Mouse (Mus musculus) kidney, embryonic 15.5 days (tissue): ENCODE data around the gene Cd63. TPM values are rescaled to one million over a fixed set of nuclear protein-coding genes. Genes with fewer than 3 reads are reported as not detected.
A peak's percentile ranks its signal among the peaks of the same experiment; 100 is the strongest.

ENCODE experiments used
- ATAC-seq: fragments of 200-750 bp; cut with Nextera tagmentation; replicated peaks from 2 replicates; pipeline ENCODE4 v1.8.0; 2017; ENCODE audit warnings: moderate TSS enrichment; ENCODE audit not compliant: low FRiP score
- H3K27ac ChIP-seq: fragments of 300-500 bp; sonication (generic); 2 replicates; pipeline ENCODE4 v1.5.1; 2015; ENCODE audit warnings: mild to moderate bottlenecking, inconsistent platforms
- H3K27me3 ChIP-seq: fragments of 300-500 bp; sonication (generic); 2 replicates; pipeline ENCODE4 v1.6.1; 2015; ENCODE audit warnings: inconsistent platforms
- H3K36me3 ChIP-seq: fragments of 300-500 bp; sonication (generic); 2 replicates; pipeline ENCODE4 v1.6.1; 2015; ENCODE audit warnings: inconsistent platforms
- H3K4me1 ChIP-seq: fragments of 300-500 bp; sonication (generic); 2 replicates; pipeline ENCODE4 v1.6.1; 2015; ENCODE audit warnings: inconsistent platforms
- H3K4me2 ChIP-seq: fragments of 300-500 bp; sonication (generic); 2 replicates; pipeline ENCODE4 v1.6.1; 2015; ENCODE audit warnings: moderate library complexity, mild to moderate bottlenecking, inconsistent platforms
- H3K4me3 ChIP-seq: fragments of 300-500 bp; sonication (generic); replicated peaks from 2 replicates; pipeline ENCODE4 v1.5.1; 2015; ENCODE audit warnings: mild to moderate bottlenecking, inconsistent platforms
- H3K9ac ChIP-seq: fragments of 300-500 bp; sonication (generic); 2 replicates; pipeline ENCODE4 v1.6.1; 2015; ENCODE audit warnings: mild to moderate bottlenecking, inconsistent platforms
- H3K9me3 ChIP-seq: fragments of 300-500 bp; sonication (generic); replicated peaks from 2 replicates; pipeline ENCODE4 v1.6.1; 2016; ENCODE audit warnings: inconsistent platforms
- WGBS: fragments of 180-500 bp; shearing (Covaris S2); methylation state at CpG from one replicate; pipeline ENCODE4 v1.1.7; 2015; ENCODE audit warnings: mixed read lengths; 5-methylcytosine and 5-hydroxymethylcytosine counted together
- polyA plus RNA-seq: library from polyadenylated mRNA; unstranded; fragments of >200 nt; fragmentation: Nextera tagmentation; extraction: Ambion mirVana; gene quantifications from 2 replicates; pipeline ENCODE4 v1.2.1, GENCODE M21; 2015

Cd63 gene
- 671 and 731 TPM in 2 replicates for polyA plus RNA-seq

GRCm38 (mm10) chr10:128900698-128901097, at the start of gene Cd63:
TSS of gene Cd63 (plus strand) at chr10:128900989.
- no peak for ATAC-seq
- Histone ChIP-seq H3K4me1 (peaks cover 8% of the 10 kb centered on the region), H3K27me3 (peaks cover 15% of the 10 kb centered on the region)

DNA sequence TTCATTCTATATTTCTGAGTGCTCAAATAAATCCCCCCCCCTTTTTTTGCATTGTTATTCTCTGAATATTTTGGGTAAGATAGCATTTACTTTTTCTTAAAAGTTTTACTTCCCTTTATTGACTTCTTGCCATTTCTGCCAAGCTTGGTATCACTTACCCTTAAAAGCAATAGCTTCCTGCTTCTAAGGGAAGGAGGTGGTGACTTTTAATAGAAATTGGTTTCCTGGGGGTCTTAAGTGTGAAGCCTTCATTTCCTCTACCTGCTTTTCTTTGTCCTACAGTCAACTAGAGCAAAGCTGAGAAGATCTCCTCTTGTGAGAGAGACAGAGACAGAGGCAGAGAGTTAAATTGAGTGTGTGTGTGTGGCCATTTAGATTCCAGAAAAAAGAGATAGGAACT, 39.6 kb upstream of the Cd63 start:
- Histone ChIP-seq H3K27ac (no peak overlapping the region), H3K4me2 (no peak overlapping the region), H3K4me1 (no peaks in the 10 kb centered on the region), H3K9me3 (no peaks in the 10 kb centered on the region), H3K4me3 (no peak overlapping the region), H3K9ac (no peak overlapping the region), H3K36me3 (peaks cover 64% of the 10 kb centered on the region), H3K27me3 (no peaks in the 10 kb centered on the region)
- ATAC-seq, result no peak

More at GRCm38 (mm10) chr10:128900698-128901097, at the start of gene Cd63:
- Histone ChIP-seq H3K9me3 (no peaks in the 10 kb centered on the region), H3K9ac (no peak within 1 kb of the TSS), H3K4me2 (no peak within 1 kb of the TSS), H3K4me3 (no peak within 1 kb of the TSS), H3K27ac (peak within 1 kb of the TSS; percentile 20; the same call in 1 of the 2 replicates), H3K36me3 (no peaks in the 10 kb centered on the region)
- 89% methylated on average over 3 of the region's 3 CpGs for WGBS

DNA sequence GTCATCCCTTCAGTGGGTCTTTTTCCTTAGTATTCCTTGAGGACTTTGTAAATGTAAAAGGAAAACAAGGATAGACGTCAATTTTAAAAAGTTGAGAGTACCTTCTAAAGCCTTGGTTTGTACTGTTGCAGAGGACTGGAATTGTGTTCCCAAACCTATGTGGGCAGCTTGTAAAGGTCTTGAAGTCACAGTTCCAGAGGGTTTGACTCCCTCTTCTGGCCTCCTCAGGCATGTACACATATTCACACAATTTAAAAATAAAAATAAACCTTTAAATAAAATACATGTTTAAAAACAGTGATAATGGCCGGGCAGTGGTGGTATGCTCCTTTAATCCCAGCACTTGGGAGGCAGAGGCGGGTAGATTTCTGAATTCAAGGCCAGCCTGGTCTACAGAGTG, 34.7 kb upstream of the Cd63 start:
- Histone ChIP-seq H3K27ac (no peak overlapping the region), H3K4me1 (no peaks in the 10 kb centered on the region), H3K9me3 (no peaks in the 10 kb centered on the region), H3K4me3 (no peak overlapping the region), H3K27me3 (no peaks in the 10 kb centered on the region), H3K36me3 (peaks cover 66% of the 10 kb centered on the region), H3K9ac (no peak overlapping the region), H3K4me2 (no peak overlapping the region)
- no peak for ATAC-seq
- 89% methylated on average over 3 of the region's 3 CpGs for WGBS

DNA sequence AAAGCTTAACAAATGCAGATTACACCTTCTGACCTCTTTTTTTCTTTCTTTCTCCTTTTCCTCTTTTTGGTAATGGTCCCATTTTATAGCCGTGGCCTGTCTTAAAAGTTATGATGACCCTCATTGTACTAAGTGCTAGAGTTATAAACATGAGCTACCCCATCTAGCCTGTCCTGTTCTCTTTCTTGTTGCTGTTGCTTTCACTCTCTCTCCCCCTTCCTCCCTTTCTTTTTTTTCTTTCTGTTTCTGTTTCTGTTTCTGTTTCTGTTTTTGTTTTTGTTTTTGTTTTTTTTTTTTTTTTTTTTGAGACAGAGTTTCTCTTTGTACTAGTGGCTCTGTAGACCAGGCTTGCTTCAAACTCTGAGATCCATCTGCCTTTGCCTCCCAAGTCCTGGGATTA, 34.3 kb upstream of the Cd63 start:
- no peak for ATAC-seq
- Histone ChIP-seq H3K4me1 (no peaks in the 10 kb centered on the region), H3K9me3 (no peaks in the 10 kb centered on the region), H3K4me2 (no peak overlapping the region), H3K9ac (no peak overlapping the region), H3K27ac (no peak overlapping the region), H3K4me3 (no peak overlapping the region), H3K27me3 (no peaks in the 10 kb centered on the region), H3K36me3 (peaks cover 68% of the 10 kb centered on the region)
- 91% methylated on average over 1 of the region's 1 CpGs for WGBS

GRCm38 (mm10) chr10:128870341-128870740, 30.4 kb upstream of the Cd63 start:
- Histone ChIP-seq H3K27me3 (no peaks in the 10 kb centered on the region), H3K9me3 (no peaks in the 10 kb centered on the region), H3K27ac (no peak overlapping the region), H3K4me1 (no peaks in the 10 kb centered on the region), H3K9ac (no peak overlapping the region), H3K4me3 (no peak overlapping the region), H3K36me3 (peaks cover 83% of the 10 kb centered on the region), H3K4me2 (no peak overlapping the region)
- WGBS, result 87% methylated on average over 3 of the region's 3 CpGs
- no peak for ATAC-seq

GRCm38 (mm10) chr10:128878291-128878690, 22.5 kb upstream of the Cd63 start:
- H3K4me1 ChIP-seq, result 0 out of 2 replicates have a peak, but pooled peaks cover 5% of the 10 kb centered on the region
- peaks cover 68% of the 10 kb centered on the region for H3K36me3 ChIP-seq
- H3K4me3 ChIP-seq, result no peak overlapping the region
- H3K4me2 ChIP-seq, result no peak overlapping the region
- H3K9me3 ChIP-seq, result no peaks in the 10 kb centered on the region
- no peak overlapping the region for H3K9ac ChIP-seq
- H3K27ac ChIP-seq, result no peak overlapping the region
- H3K27me3 ChIP-seq, result no peaks in the 10 kb centered on the region
- ATAC-seq, result no peak

DNA sequence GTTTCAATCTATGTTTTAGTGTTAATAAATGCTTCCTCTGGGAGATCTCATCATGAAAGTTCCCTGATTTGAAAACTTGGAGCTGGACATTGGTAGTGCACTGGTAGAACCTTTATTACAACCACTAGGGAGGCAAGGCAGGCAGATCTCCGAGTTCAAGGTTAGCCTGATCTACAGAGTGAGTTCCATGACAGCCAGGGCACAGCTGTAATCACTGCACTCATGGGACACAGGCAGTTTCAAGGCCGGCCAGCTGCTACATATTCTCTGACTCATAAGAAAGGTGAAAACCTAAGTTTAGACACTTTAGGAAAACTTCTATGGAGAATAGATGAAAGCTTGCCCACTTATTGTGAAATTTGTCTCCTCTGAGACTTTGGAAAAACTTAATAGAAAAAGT, 22.0 kb upstream of the Cd63 start:
- ATAC-seq, result no peak
- WGBS, result 82% methylated on average over 2 of the region's 2 CpGs
- no peaks in the 10 kb centered on the region for H3K9me3 ChIP-seq

DNA sequence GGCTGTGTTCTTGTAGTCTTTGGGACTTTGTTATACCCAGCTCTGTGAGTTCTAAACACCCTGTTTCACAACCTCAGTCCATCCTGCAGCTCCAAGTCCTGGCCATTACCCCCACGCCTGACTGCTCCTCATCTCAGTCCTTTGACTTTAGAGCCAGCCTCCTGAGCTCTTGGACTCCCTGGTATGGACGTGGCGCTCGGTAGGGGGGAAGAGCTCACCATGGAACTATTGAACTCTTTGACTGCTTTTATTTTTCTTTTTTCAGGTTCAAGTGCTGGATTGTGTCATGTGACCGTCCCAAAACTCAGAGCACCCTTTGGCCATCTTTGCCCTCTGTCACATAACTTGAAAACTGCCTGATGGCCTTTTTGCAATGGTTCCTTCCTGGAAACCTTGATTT, 18.7 kb upstream of the Cd63 start:
- Histone ChIP-seq H3K4me3 (no peak overlapping the region), H3K27ac (no peak overlapping the region), H3K4me1 (peaks cover 17% of the 10 kb centered on the region; the same call in 1 of the 2 replicates), H3K9ac (no peak overlapping the region), H3K4me2 (no peak overlapping the region), H3K36me3 (peaks cover 66% of the 10 kb centered on the region), H3K27me3 (no peaks in the 10 kb centered on the region), H3K9me3 (no peaks in the 10 kb centered on the region)
- 86% methylated on average over 5 of the region's 5 CpGs for WGBS
- no peak; the same call in 1 of the 2 replicates for ATAC-seq

More for the DNA sequence above, 22.0 kb upstream of the Cd63 start:
- H3K4me3 ChIP-seq, result no peak overlapping the region
- H3K9ac ChIP-seq, result no peak overlapping the region
- H3K4me1 ChIP-seq, result 0 out of 2 replicates have a peak, but pooled peaks cover 5% of the 10 kb centered on the region
- H3K27ac ChIP-seq, result no peak overlapping the region
- no peak overlapping the region for H3K4me2 ChIP-seq
- H3K27me3 ChIP-seq, result no peaks in the 10 kb centered on the region
- H3K36me3 ChIP-seq, result peaks cover 67% of the 10 kb centered on the region

- H3K4me1 ChIP-seq, result peaks cover 48% of the 10 kb centered on the region
- peaks cover 37% of the 10 kb centered on the region for H3K36me3 ChIP-seq
- peak overlapping the region; percentile 90 for H3K4me2 ChIP-seq
- peaks cover 15% of the 10 kb centered on the region for H3K27me3 ChIP-seq
- ATAC-seq, result peak; percentile 61
- WGBS, result 0% methylated on average over 5 of the region's 7 CpGs
- H3K27ac ChIP-seq, result peak overlapping the region; percentile 95
- H3K9ac ChIP-seq, result peak overlapping the region; percentile 36
- no peaks in the 10 kb centered on the region for H3K9me3 ChIP-seq
- peak overlapping the region; percentile 81 for H3K4me3 ChIP-seq
These were observed 11.6 kb upstream of the Cd63 start for GRCm38 (mm10) chr10:128888941-128889827.

- peaks cover 48% of the 10 kb centered on the region for H3K4me1 ChIP-seq
- WGBS, result 0% methylated on average over 1 of the region's 2 CpGs
- peak overlapping the region; percentile 81 for H3K4me3 ChIP-seq
- peaks cover 19% of the 10 kb centered on the region for H3K27me3 ChIP-seq
- no peaks in the 10 kb centered on the region for H3K9me3 ChIP-seq
- peak overlapping the region; percentile 90; the same call in 1 of the 2 replicates for H3K9ac ChIP-seq
- peaks cover 30% of the 10 kb centered on the region for H3K36me3 ChIP-seq
- peak overlapping the region; percentile 90 for H3K4me2 ChIP-seq
- no peak for ATAC-seq
- peak overlapping the region; percentile 95 for H3K27ac ChIP-seq
These were observed 10.9 kb upstream of the Cd63 start for GRCm38 (mm10) chr10:128889846-128890245.

GRCm38 (mm10) chr10:128890383-128891295, 10.2 kb upstream of the Cd63 start:
- Histone ChIP-seq H3K9ac (peak overlapping the region; percentile 90), H3K4me3 (peak overlapping the region; percentile 81), H3K36me3 (peaks cover 22% of the 10 kb centered on the region), H3K4me1 (peaks cover 52% of the 10 kb centered on the region), H3K27me3 (peaks cover 20% of the 10 kb centered on the region), H3K27ac (peak overlapping the region; percentile 95), H3K9me3 (no peaks in the 10 kb centered on the region), H3K4me2 (peak overlapping the region; percentile 90)
- 1% methylated on average over 39 of the region's 40 CpGs for WGBS
- no peak for ATAC-seq
